Mouse (Mus musculus): ENCODE measurements around the gene Tnfaip2.

Tnfaip2 gene

GRCm38 (mm10) chr12:111446745-111447144 lies 4.5 kb downstream of the Tnfaip2 start:
- DNase-seq, result no peak

- no peak for DNase-seq
Observed at GRCm38 (mm10) chr12:111447350-111447749, 5.1 kb downstream of the Tnfaip2 start.

GRCm38 (mm10) chr12:111447898-111448760 lies 5.9 kb downstream of the Tnfaip2 start:
- DNase-seq, result no peak

GRCm38 (mm10) chr12:111448931-111449705 lies 6.8 kb downstream of the Tnfaip2 start:
- no peak for DNase-seq

- no peak for DNase-seq
Observed at GRCm38 (mm10) chr12:111450359-111450758, 8.1 kb downstream of the Tnfaip2 start.

GRCm38 (mm10) chr12:111451561-111451960 lies 9.3 kb downstream of the Tnfaip2 start:
- no peak for DNase-seq

- DNase-seq, result no peak
Observed at GRCm38 (mm10) chr12:111454021-111454420, 11.8 kb downstream of the Tnfaip2 start.

- no peak for DNase-seq
Observed at GRCm38 (mm10) chr12:111454543-111455280, 12.4 kb downstream of the Tnfaip2 start.

GRCm38 (mm10) chr12:111455311-111455846 lies 13.1 kb downstream of the Tnfaip2 start:
- DNase-seq, result no peak

GRCm38 (mm10) chr12:111455860-111456259 lies 13.6 kb downstream of the Tnfaip2 start:
- no peak for DNase-seq

GRCm38 (mm10) chr12:111457742-111458141 lies 15.5 kb downstream of the Tnfaip2 start:
- no peak for DNase-seq

- DNase-seq, result no peak
Observed at GRCm38 (mm10) chr12:111463570-111463969, 21.3 kb downstream of the Tnfaip2 start.

GRCm38 (mm10) chr12:111466369-111466768 lies 24.1 kb downstream of the Tnfaip2 start:
- no peak for DNase-seq

GRCm38 (mm10) chr12:111468206-111468605 lies 25.9 kb downstream of the Tnfaip2 start:
- no peak for DNase-seq

GRCm38 (mm10) chr12:111469507-111469906 lies 27.2 kb downstream of the Tnfaip2 start:
- peak; percentile 60 for DNase-seq

- no peak for DNase-seq
Observed at GRCm38 (mm10) chr12:111471119-111471518, 28.9 kb downstream of the Tnfaip2 start.

- DNase-seq, result no peak
Observed at GRCm38 (mm10) chr12:111471721-111472120, 29.5 kb downstream of the Tnfaip2 start.

- no peak for DNase-seq
Observed at GRCm38 (mm10) chr12:111472886-111473285, 30.6 kb downstream of the Tnfaip2 start.

- no peak for DNase-seq
Observed at GRCm38 (mm10) chr12:111474384-111474783, 32.1 kb downstream of the Tnfaip2 start.

- no peak for DNase-seq
Observed at GRCm38 (mm10) chr12:111474893-111475643, 32.8 kb downstream of the Tnfaip2 start.

- no peak for DNase-seq
Observed at GRCm38 (mm10) chr12:111478924-111479323, 36.7 kb downstream of the Tnfaip2 start.

GRCm38 (mm10) chr12:111479917-111480316 lies 37.6 kb downstream of the Tnfaip2 start:
- DNase-seq, result no peak

Data from cerebellum, adult 11 months (tissue).